Mouse (Mus musculus) thymus, postnatal 25 days (tissue): ENCODE results near the gene Pde4dip.
A peak's percentile ranks its signal among the peaks of the same experiment; 100 is the strongest.

Experiments
- DNase-seq: peaks from one replicate; pipeline ENCODE4 v3.0.0; 2022

Gene Pde4dip

GRCm38 (mm10) chr3:97681321-97682158 is 207.0 kb downstream of the Pde4dip start:
- peak; percentile 67 for DNase-seq

- peak; percentile 89 for DNase-seq
Observed at GRCm38 (mm10) chr3:97680631-97681320, 207.7 kb downstream of the Pde4dip start.

- DNase-seq, result no peak
Observed at GRCm38 (mm10) chr3:97678416-97678815, 210.1 kb downstream of the Pde4dip start.

- no peak for DNase-seq
Observed at GRCm38 (mm10) chr3:97676126-97676525, 212.4 kb downstream of the Pde4dip start.

GRCm38 (mm10) chr3:97674644-97675110 is 213.8 kb downstream of the Pde4dip start, which contains the start of gene Gm17651:
TSS of gene Gm17651 (minus strand) at chr3:97674694.
- no peak for DNase-seq

GRCm38 (mm10) chr3:97667093-97667675 is 221.3 kb downstream of the Pde4dip start:
- no peak for DNase-seq

- DNase-seq, result no peak
Observed at GRCm38 (mm10) chr3:97666154-97666553, 222.4 kb downstream of the Pde4dip start.

- no peak for DNase-seq
Observed at GRCm38 (mm10) chr3:97665525-97665924, 223.0 kb downstream of the Pde4dip start.

- DNase-seq, result no peak
Observed at GRCm38 (mm10) chr3:97661206-97661605, 227.3 kb downstream of the Pde4dip start.

- DNase-seq, result no peak
Observed at GRCm38 (mm10) chr3:97659746-97660145, 228.8 kb downstream of the Pde4dip start.

GRCm38 (mm10) chr3:97658426-97659193 is 229.9 kb downstream of the Pde4dip start:
- DNase-seq, result no peak

- DNase-seq, result peak; percentile 99
Observed at GRCm38 (mm10) chr3:97657655-97658411, 230.7 kb downstream of the Pde4dip start, which contains the start of gene Prkab2. TSS of gene Prkab2 (plus strand) at chr3:97658193.

- peak; percentile 46 for DNase-seq
Observed at GRCm38 (mm10) chr3:97654901-97655300, 233.6 kb downstream of the Pde4dip start.

GRCm38 (mm10) chr3:97653781-97654180 is 234.7 kb downstream of the Pde4dip start:
- DNase-seq, result no peak

- DNase-seq, result no peak
Observed at GRCm38 (mm10) chr3:97651604-97652003, 236.9 kb downstream of the Pde4dip start.

- DNase-seq, result no peak
Observed at GRCm38 (mm10) chr3:97649469-97649868, 239.0 kb downstream of the Pde4dip start.

GRCm38 (mm10) chr3:97649022-97649421 is 239.5 kb downstream of the Pde4dip start:
- DNase-seq, result no peak

GRCm38 (mm10) chr3:97648518-97648917 is 240.0 kb downstream of the Pde4dip start:
- no peak for DNase-seq

GRCm38 (mm10) chr3:97642001-97642400 is 246.5 kb downstream of the Pde4dip start:
- no peak for DNase-seq

GRCm38 (mm10) chr3:97641396-97641795 is 247.1 kb downstream of the Pde4dip start:
- DNase-seq, result no peak
